Mouse (Mus musculus) ES-E14 (cell line): ENCODE results near the gene Vmn2r25. TPM values are rescaled to one million over a fixed set of nuclear protein-coding genes. Genes with fewer than 3 reads are reported as not detected.
"Not testable (repeated sequence)": the region's sequence is repeated elsewhere in the genome, so short reads cannot be mapped to it uniquely, and the experiment has no call there.

ENCODE experiments used
- DNase-seq: peaks from one replicate; pipeline ENCODE4 v3.0.0-alpha.2; 2013; ENCODE audit warnings: low read depth, low spot score
- H3K27ac ChIP-seq: 2 replicates; pipeline ENCODE4 v1.5.1; 2012; ENCODE audit warnings: low read depth, mild to moderate bottlenecking, low read length, moderate library complexity, mixed read lengths; ENCODE audit not compliant: poor library complexity, insufficient read depth, severe bottlenecking
- H3K36me3 ChIP-seq: 2 replicates; pipeline ENCODE4 v1.6.1; 2012; ENCODE audit warnings: mild to moderate bottlenecking, low read length, moderate library complexity, mixed read lengths; ENCODE audit not compliant: control insufficient read depth, poor library complexity, insufficient read depth, severe bottlenecking
- H3K4me1 ChIP-seq, 2 experiments: fragments of 150-350 bp in 1 of 2; sonication (generic) in 1 of 2; 2 replicates each; pipeline ENCODE4 v1.6.1; 2012; ENCODE audit warnings: low read length in 2 of 2, mild to moderate bottlenecking in 1 of 2, mixed read lengths in 1 of 2; ENCODE audit not compliant: control insufficient read depth in 2 of 2, insufficient read depth in 2 of 2, poor library complexity in 1 of 2
- H3K4me3 ChIP-seq, 2 experiments: fragments of 150-350 bp in 1 of 2; sonication (generic) in 1 of 2; 2 replicates each; pipeline ENCODE4 v1.5.1; 2012; ENCODE audit warnings: low read length in 2 of 2, low read depth in 1 of 2, mild to moderate bottlenecking in 1 of 2, mixed read lengths in 1 of 2; ENCODE audit not compliant: insufficient read depth in 1 of 2, poor library complexity in 1 of 2, severe bottlenecking in 1 of 2
- H3K9ac ChIP-seq: 2 replicates; pipeline ENCODE4 v1.6.1; 2012; ENCODE audit warnings: low read depth, mild to moderate bottlenecking, low read length, mixed read lengths; ENCODE audit not compliant: poor library complexity, insufficient read depth, severe bottlenecking
- H3K9me3 ChIP-seq: fragments of 150-350 bp; sonication (generic); 2 replicates; pipeline ENCODE4 v1.6.1; 2012; ENCODE audit warnings: low read depth, mild to moderate bottlenecking, low read length; ENCODE audit not compliant: control insufficient read depth, insufficient read depth
- CHD2 ChIP-seq: IDR thresholded peaks from 2 replicates; pipeline ENCODE4 v1.6.1; 2014; ENCODE audit warnings: mild to moderate bottlenecking, low read depth, low read length, inconsistent platforms
- HCFC1 ChIP-seq: IDR thresholded peaks from 2 replicates; pipeline ENCODE4 v1.6.1; 2012; ENCODE audit warnings: low read length, inconsistent platforms, borderline replicate concordance; ENCODE audit not compliant: insufficient read depth
- MAFK ChIP-seq: IDR thresholded peaks from 2 replicates; pipeline ENCODE4 v1.6.1; 2014; ENCODE audit warnings: mild to moderate bottlenecking, low read depth, low read length, inconsistent platforms; ENCODE audit not compliant: insufficient read depth
- ZC3H11A ChIP-seq: IDR thresholded peaks from 2 replicates; pipeline ENCODE4 v1.6.1; 2012; ENCODE audit warnings: low read depth, mild to moderate bottlenecking, inconsistent platforms, low read length, borderline replicate concordance
- ZNF384 ChIP-seq: IDR thresholded peaks from 2 replicates; pipeline ENCODE4 v1.6.1; 2012; ENCODE audit warnings: low read depth, low read length, inconsistent platforms
- in situ Hi-C, 2 experiments: fragments of 600-800 bp; cut with MboI; formaldehyde crosslinking; loops; one replicate each; pipeline ENCODE4 v1.15.1; 2025; ENCODE audit warnings: low sequenced_read_pairs in 2 of 2, inconsistent platforms in 1 of 2; ENCODE audit not compliant: unreplicated experiment in 2 of 2
- total RNA-seq: library from RNA; depleted of rRNA; stranded (reverse); fragments of 300-350 nt; gene quantifications from 2 replicates; pipeline ENCODE4 v1.2.3, GENCODE M21; 2012; rRNA removed

Vmn2r25 gene
- total RNA-seq, result not detected in 2 replicates

DNA sequence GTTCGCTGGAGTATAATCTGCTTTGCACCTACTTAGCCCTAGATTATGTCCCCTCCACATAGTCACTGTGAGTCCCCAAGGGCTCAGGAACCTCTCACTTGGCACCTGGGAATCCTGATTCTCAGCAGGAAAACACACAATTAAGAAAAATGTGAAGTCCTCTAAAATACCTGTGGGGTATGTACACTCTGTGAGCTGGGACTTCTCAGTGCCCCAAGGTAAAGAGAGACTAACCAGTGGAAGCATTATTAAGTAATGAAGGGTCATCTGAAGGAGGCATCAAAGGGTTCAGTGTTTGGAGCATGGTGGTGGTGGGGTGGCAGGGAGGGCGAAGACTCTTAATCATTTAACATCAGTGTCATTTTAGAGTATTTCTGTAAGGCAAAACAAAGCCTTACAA, at the start of gene Vmn2r25:
TSS of gene Vmn2r25 (minus strand) at position 101 of the 400 bp plus-strand sequence.
- H3K4me1 ChIP-seq, H3K27ac ChIP-seq, H3K4me3 ChIP-seq, DNase-seq, H3K9ac ChIP-seq, H3K36me3 ChIP-seq, H3K9me3 ChIP-seq, in situ Hi-C loops: not testable (repeated sequence)

DNA sequence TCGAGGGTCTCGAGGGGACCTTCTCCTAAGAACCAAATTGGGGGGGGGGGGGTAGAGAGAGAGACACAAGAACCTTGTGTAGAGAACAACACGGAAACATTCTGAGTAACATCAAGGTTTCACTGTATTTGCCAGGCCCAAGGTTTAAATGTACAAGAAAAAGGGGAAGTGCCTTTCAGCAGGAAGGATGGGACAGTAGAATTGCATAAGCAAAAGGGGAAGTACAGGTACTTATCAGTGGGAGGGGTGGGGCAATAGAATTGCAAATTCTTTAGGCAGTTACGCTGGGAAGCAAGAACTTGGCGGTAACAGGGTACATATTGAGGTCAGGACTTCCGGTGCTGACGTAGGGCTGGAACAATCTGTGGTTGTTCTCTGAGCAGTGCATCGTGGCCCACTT, 33.3 kb downstream of the Vmn2r25 start:
- no peak for TF ChIP-seq MAFK
- TF ChIP-seq CHD2, result no peak
- TF ChIP-seq ZC3H11A, result no peak
- TF ChIP-seq HCFC1, result no peak
- no peak for TF ChIP-seq ZNF384
- Histone ChIP-seq H3K4me1 (no peaks in the 10 kb centered on the region), H3K4me3 (no peak overlapping the region), H3K27ac (no peak overlapping the region), H3K36me3 (no peaks in the 10 kb centered on the region), H3K9me3 (no peaks in the 10 kb centered on the region), H3K9ac (no peak overlapping the region)
- DNase-seq, result no peak
- in situ Hi-C loops, result no loop called here

DNA sequence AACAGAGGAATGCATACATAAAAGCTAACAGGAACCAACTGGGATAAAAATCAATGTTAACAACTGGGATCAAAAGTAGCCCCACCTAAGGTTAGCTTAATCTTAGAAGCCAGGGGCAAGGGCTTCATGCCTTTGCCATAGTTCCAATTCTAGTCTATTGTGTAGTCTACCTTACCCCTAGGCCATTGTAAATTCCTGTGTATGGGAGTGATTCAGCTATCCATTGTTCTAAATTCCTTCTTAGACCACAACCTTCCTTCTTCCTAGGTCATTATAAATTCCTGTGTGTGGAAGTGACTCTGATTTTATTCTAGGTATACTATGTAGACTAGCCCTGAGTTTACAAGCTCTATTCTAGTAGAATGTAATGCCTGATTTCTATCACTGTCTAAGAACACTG, 43.0 kb downstream of the Vmn2r25 start:
- H3K4me3 ChIP-seq, H3K27ac ChIP-seq, H3K9ac ChIP-seq, H3K9me3 ChIP-seq, DNase-seq, H3K4me1 ChIP-seq, H3K36me3 ChIP-seq, in situ Hi-C loops: not testable (repeated sequence)

DNA sequence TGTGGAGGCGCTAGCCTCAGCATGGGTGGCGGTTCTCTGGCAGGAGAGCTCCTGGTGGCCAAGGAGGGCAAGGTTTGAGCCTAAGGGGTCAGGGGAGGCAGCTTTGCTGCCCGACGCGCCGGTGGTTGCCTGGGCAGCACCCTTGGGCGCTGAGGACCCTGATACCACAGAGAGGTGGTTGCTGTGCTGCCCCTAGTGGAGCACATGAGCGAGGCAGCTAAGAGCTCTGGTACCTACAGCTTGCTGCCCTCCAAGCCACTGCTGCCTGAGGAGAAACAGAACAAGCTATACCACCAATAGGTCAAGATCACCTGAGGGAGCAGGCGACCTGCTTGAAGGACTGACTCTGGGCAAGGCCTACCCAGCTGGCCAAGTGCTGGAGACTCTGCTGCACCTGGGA, 59.5 kb downstream of the Vmn2r25 start:
- peak; percentile 9; the same call in 1 of the 2 replicates for TF ChIP-seq ZC3H11A
- no peak for TF ChIP-seq CHD2
- H3K9me3 ChIP-seq, result no peaks in the 10 kb centered on the region
- H3K4me1 ChIP-seq, result no peaks in the 10 kb centered on the region
- H3K4me3 ChIP-seq, result peak overlapping the region; percentile 22 to 26; a peak in 3 of 4 replicates
- DNase-seq, result no peak
- H3K27ac ChIP-seq, result no peak overlapping the region
- no peaks in the 10 kb centered on the region for H3K36me3 ChIP-seq
- in situ Hi-C loops, result loop anchor here in 1 of 2 experiments (25.0 kb wide), 1 partner anchor 94 kb away; no protein-coding TSS in a partner anchor
- no peak overlapping the region for H3K9ac ChIP-seq

DNA sequence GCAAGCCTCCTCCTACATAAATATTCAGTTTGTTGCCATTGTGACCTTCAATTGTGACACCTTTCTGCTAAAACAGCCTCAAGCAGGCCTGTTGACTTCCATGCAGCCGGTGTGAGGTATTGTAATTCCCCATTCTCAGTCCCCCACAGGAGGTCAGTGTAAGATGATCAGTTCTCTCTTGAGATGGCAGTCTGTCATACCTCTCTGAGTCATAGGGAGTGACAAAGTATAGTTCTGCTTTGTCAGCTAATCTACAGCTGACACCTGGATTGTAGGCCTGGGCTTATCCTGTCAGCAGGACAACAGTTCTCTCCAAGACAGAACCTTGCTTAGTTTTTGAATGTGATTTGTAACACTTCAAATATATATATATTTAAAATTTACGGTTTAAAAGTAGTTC, 68.4 kb downstream of the Vmn2r25 start:
- Histone ChIP-seq H3K9ac (no peak overlapping the region), H3K36me3 (no peaks in the 10 kb centered on the region), H3K4me1 (no peaks in the 10 kb centered on the region), H3K9me3 (no peaks in the 10 kb centered on the region), H3K4me3 (no peak overlapping the region), H3K27ac (no peak overlapping the region)
- in situ Hi-C loops, result loop anchor here in 1 of 2 experiments (25.0 kb wide), 1 partner anchor 102 kb away; no protein-coding TSS in a partner anchor
- DNase-seq, result no peak
- no peak for TF ChIP-seq HCFC1
- peak; percentile 84 for TF ChIP-seq MAFK
- TF ChIP-seq ZC3H11A, result no peak
- no peak for TF ChIP-seq CHD2
